Mouse (Mus musculus): ENCODE measurements around the gene Ick.

GRCm38 (mm10) chr9:78167453-78167969 lies 58.5 kb downstream of the Ick start:
- TF ChIP-seq ZC3H11A (IDR thresholded peaks at IDR 0.05; ENCODE audit: borderline replicate concordance, low read depth, low read length) (no peak), MAFK (IDR thresholded peaks at IDR 0.05; ENCODE audit: insufficient read depth, low read depth, low read length) (no peak), CHD2 (IDR thresholded peaks at IDR 0.05; ENCODE audit: low read depth, low read length) (no peak), ZNF384 (IDR thresholded peaks at IDR 0.05; ENCODE audit: low read depth, low read length) (no peak), HCFC1 (IDR thresholded peaks at IDR 0.05; ENCODE audit: borderline replicate concordance, insufficient read depth, low read length) (no peak)
